Mouse (Mus musculus) stomach, embryonic 15.5 days (tissue): ENCODE results near the gene Tmem163. TPM values are rescaled to one million over a fixed set of nuclear protein-coding genes. Genes with fewer than 3 reads are reported as not detected.

Experiments used
- ATAC-seq: fragments of 200-750 bp; cut with Nextera tagmentation; 2 replicates; pipeline ENCODE4 v1.8.0; 2017; ENCODE audit warnings: low read depth, moderate number of reproducible peaks, moderate TSS enrichment; ENCODE audit not compliant: insufficient read depth, low FRiP score
- H3K27ac ChIP-seq: fragments of 300-500 bp; sonication (generic); 2 replicates; pipeline ENCODE4 v1.5.1; 2015; ENCODE audit warnings: mild to moderate bottlenecking, inconsistent platforms
- H3K27me3 ChIP-seq: fragments of 300-500 bp; sonication (generic); replicated peaks from 2 replicates; pipeline ENCODE4 v1.6.1; 2015; ENCODE audit warnings: inconsistent platforms
- H3K36me3 ChIP-seq: fragments of 300-500 bp; sonication (generic); 2 replicates; pipeline ENCODE4 v1.6.1; 2015; ENCODE audit warnings: inconsistent platforms
- H3K4me1 ChIP-seq: fragments of 300-500 bp; sonication (generic); 2 replicates; pipeline ENCODE4 v1.6.1; 2015; ENCODE audit warnings: inconsistent platforms
- H3K4me2 ChIP-seq: fragments of 300-500 bp; sonication (generic); 2 replicates; pipeline ENCODE4 v1.6.1; 2015; ENCODE audit warnings: mild to moderate bottlenecking, inconsistent platforms
- H3K4me3 ChIP-seq: fragments of 300-500 bp; sonication (generic); replicated peaks from 2 replicates; pipeline ENCODE4 v1.5.1; 2015; ENCODE audit warnings: inconsistent platforms
- H3K9ac ChIP-seq: fragments of 300-500 bp; sonication (generic); 2 replicates; pipeline ENCODE4 v1.6.1; 2015; ENCODE audit warnings: inconsistent platforms
- H3K9me3 ChIP-seq: fragments of 300-500 bp; sonication (generic); 2 replicates; pipeline ENCODE4 v1.6.1; 2016; ENCODE audit warnings: inconsistent platforms
- WGBS: fragments of 180-500 bp; shearing (Covaris S2); methylation state at CpG from one replicate; pipeline ENCODE4 v1.1.7; 2015; 5-methylcytosine and 5-hydroxymethylcytosine counted together
- polyA plus RNA-seq: library from polyadenylated mRNA; unstranded; fragments of >200 nt; fragmentation: Nextera tagmentation; extraction: Ambion mirVana; gene quantifications from 2 replicates; pipeline ENCODE4 v1.2.1, GENCODE M21; 2015

The Tmem163 gene
- polyA plus RNA-seq, 1 experiment from 2014 or later = 0.63 TPM

GRCm38 (mm10) chr1:127541931-127542330, 137.4 kb downstream of the Tmem163 start:
- H3K27me3 ChIP-seq = no peaks in the 10 kb centered on the region
- no peak overlapping the region for H3K9ac ChIP-seq
- no peak overlapping the region for H3K27ac ChIP-seq
- no peak for ATAC-seq
- H3K4me3 ChIP-seq = no peak overlapping the region
- H3K4me2 ChIP-seq = no peak overlapping the region
- H3K9me3 ChIP-seq = no peaks in the 10 kb centered on the region
- H3K36me3 ChIP-seq = no peaks in the 10 kb centered on the region
- peaks cover 4% of the 10 kb centered on the region; the same call in 1 of the 2 replicates for H3K4me1 ChIP-seq
- WGBS = 82% methylated on average over 7 of the region's 7 CpGs

GRCm38 (mm10) chr1:127541522-127541921, 137.8 kb downstream of the Tmem163 start:
- Histone ChIP-seq H3K4me3 (no peak overlapping the region), H3K4me2 (no peak overlapping the region), H3K36me3 (no peaks in the 10 kb centered on the region), H3K27ac (no peak overlapping the region), H3K9me3 (no peaks in the 10 kb centered on the region), H3K4me1 (peaks cover 5% of the 10 kb centered on the region; the same call in 1 of the 2 replicates), H3K27me3 (no peaks in the 10 kb centered on the region), H3K9ac (no peak overlapping the region)
- WGBS = 87% methylated on average over 4 of the region's 4 CpGs
- no peak for ATAC-seq

- Histone ChIP-seq H3K4me3 (no peak overlapping the region), H3K4me2 (peak overlapping the region; percentile 35), H3K4me1 (peaks cover 8% of the 10 kb centered on the region; the same call in 1 of the 2 replicates), H3K27ac (no peak overlapping the region), H3K36me3 (no peaks in the 10 kb centered on the region), H3K9me3 (no peaks in the 10 kb centered on the region), H3K27me3 (no peaks in the 10 kb centered on the region), H3K9ac (no peak overlapping the region)
- ATAC-seq = no peak
- WGBS = 24% methylated on average over 17 of the region's 17 CpGs
These were observed 141.9 kb downstream of the Tmem163 start for GRCm38 (mm10) chr1:127537204-127538038.

- H3K27ac ChIP-seq = no peak overlapping the region
- H3K4me1 ChIP-seq = peaks cover 8% of the 10 kb centered on the region; the same call in 1 of the 2 replicates
- 36% methylated on average over 5 of the region's 5 CpGs for WGBS
- H3K36me3 ChIP-seq = no peaks in the 10 kb centered on the region
- no peak overlapping the region for H3K4me3 ChIP-seq
- H3K9ac ChIP-seq = no peak overlapping the region
- no peaks in the 10 kb centered on the region for H3K9me3 ChIP-seq
- peak; percentile 31; the same call in 1 of the 2 replicates for ATAC-seq
- H3K27me3 ChIP-seq = no peaks in the 10 kb centered on the region
- H3K4me2 ChIP-seq = no peak overlapping the region
These were observed 142.9 kb downstream of the Tmem163 start for GRCm38 (mm10) chr1:127536448-127536847.

GRCm38 (mm10) chr1:127531723-127532122, 147.6 kb downstream of the Tmem163 start:
- WGBS = 67% methylated on average over 5 of the region's 5 CpGs
- ATAC-seq = no peak

GRCm38 (mm10) chr1:127530849-127531580, 148.3 kb downstream of the Tmem163 start:
- no peaks in the 10 kb centered on the region for H3K4me1 ChIP-seq
- no peak; the same call in 1 of the 2 replicates for ATAC-seq
- no peaks in the 10 kb centered on the region for H3K36me3 ChIP-seq
- WGBS = 33% methylated on average over 14 of the region's 14 CpGs
- no peaks in the 10 kb centered on the region for H3K27me3 ChIP-seq
- H3K9me3 ChIP-seq = no peaks in the 10 kb centered on the region
- no peak overlapping the region for H3K9ac ChIP-seq
- no peak overlapping the region for H3K4me3 ChIP-seq
- no peak overlapping the region for H3K4me2 ChIP-seq
- H3K27ac ChIP-seq = no peak overlapping the region

More at GRCm38 (mm10) chr1:127531723-127532122, 147.6 kb downstream of the Tmem163 start:
- Histone ChIP-seq H3K4me1 (0 out of 2 replicates have a peak, but pooled peaks cover 4% of the 10 kb centered on the region), H3K4me2 (no peak overlapping the region), H3K27ac (no peak overlapping the region), H3K9me3 (no peaks in the 10 kb centered on the region), H3K4me3 (no peak overlapping the region), H3K9ac (no peak overlapping the region), H3K36me3 (no peaks in the 10 kb centered on the region), H3K27me3 (no peaks in the 10 kb centered on the region)

GRCm38 (mm10) chr1:127523364-127523763, 156.0 kb downstream of the Tmem163 start:
- Histone ChIP-seq H3K4me1 (no peaks in the 10 kb centered on the region), H3K9me3 (no peaks in the 10 kb centered on the region), H3K36me3 (no peaks in the 10 kb centered on the region), H3K4me3 (no peak overlapping the region), H3K9ac (no peak overlapping the region), H3K27ac (no peak overlapping the region), H3K4me2 (no peak overlapping the region), H3K27me3 (no peaks in the 10 kb centered on the region)
- 84% methylated on average over 8 of the region's 8 CpGs for WGBS
- no peak for ATAC-seq

- H3K27me3 ChIP-seq = no peaks in the 10 kb centered on the region
- ATAC-seq = no peak
- H3K4me3 ChIP-seq = no peak overlapping the region
- no peaks in the 10 kb centered on the region for H3K4me1 ChIP-seq
- no peaks in the 10 kb centered on the region for H3K9me3 ChIP-seq
- H3K4me2 ChIP-seq = no peak overlapping the region
- H3K9ac ChIP-seq = no peak overlapping the region
- H3K36me3 ChIP-seq = no peaks in the 10 kb centered on the region
- 97% methylated on average over 10 of the region's 10 CpGs for WGBS
- no peak overlapping the region for H3K27ac ChIP-seq
These were observed 164.5 kb downstream of the Tmem163 start for GRCm38 (mm10) chr1:127514888-127515287.

- no peaks in the 10 kb centered on the region for H3K36me3 ChIP-seq
- no peaks in the 10 kb centered on the region for H3K27me3 ChIP-seq
- H3K4me1 ChIP-seq = no peaks in the 10 kb centered on the region
- ATAC-seq = no peak
- H3K9me3 ChIP-seq = no peaks in the 10 kb centered on the region
- no peak overlapping the region for H3K27ac ChIP-seq
- WGBS = 75% methylated on average over 3 of the region's 3 CpGs
- H3K4me2 ChIP-seq = no peak overlapping the region
- no peak overlapping the region for H3K9ac ChIP-seq
- no peak overlapping the region for H3K4me3 ChIP-seq
These were observed 164.9 kb downstream of the Tmem163 start for GRCm38 (mm10) chr1:127514479-127514878.

GRCm38 (mm10) chr1:127513664-127514063, 165.7 kb downstream of the Tmem163 start:
- no peak overlapping the region for H3K4me2 ChIP-seq
- H3K4me3 ChIP-seq = no peak overlapping the region
- no peak overlapping the region for H3K27ac ChIP-seq
- H3K4me1 ChIP-seq = no peaks in the 10 kb centered on the region
- no peaks in the 10 kb centered on the region for H3K36me3 ChIP-seq
- no peak overlapping the region for H3K9ac ChIP-seq
- H3K9me3 ChIP-seq = no peaks in the 10 kb centered on the region
- no peaks in the 10 kb centered on the region for H3K27me3 ChIP-seq
- no peak for ATAC-seq
- 87% methylated on average over 3 of the region's 3 CpGs for WGBS

- Histone ChIP-seq H3K4me1 (no peaks in the 10 kb centered on the region), H3K9me3 (no peaks in the 10 kb centered on the region), H3K4me3 (no peak overlapping the region), H3K4me2 (no peak overlapping the region), H3K27me3 (no peaks in the 10 kb centered on the region), H3K9ac (no peak overlapping the region), H3K36me3 (no peaks in the 10 kb centered on the region), H3K27ac (no peak overlapping the region)
- ATAC-seq = no peak
- 79% methylated on average over 8 of the region's 8 CpGs for WGBS
These were observed 166.2 kb downstream of the Tmem163 start for GRCm38 (mm10) chr1:127513140-127513539.

GRCm38 (mm10) chr1:127512709-127513108, 166.6 kb downstream of the Tmem163 start:
- no peak overlapping the region for H3K4me2 ChIP-seq
- 68% methylated on average over 6 of the region's 6 CpGs for WGBS
- no peak for ATAC-seq
- H3K9ac ChIP-seq = no peak overlapping the region
- no peak overlapping the region for H3K27ac ChIP-seq
- no peak overlapping the region for H3K4me3 ChIP-seq
- no peaks in the 10 kb centered on the region for H3K9me3 ChIP-seq
- no peaks in the 10 kb centered on the region for H3K27me3 ChIP-seq
- H3K4me1 ChIP-seq = no peaks in the 10 kb centered on the region
- no peaks in the 10 kb centered on the region for H3K36me3 ChIP-seq
